Mouse (Mus musculus) heart, postnatal 4 days (tissue): Measurements from ENCODE around the gene Car5b. TPM values are rescaled to one million over a fixed set of nuclear protein-coding genes. Genes with fewer than 3 reads are reported as not detected.

Experiments used
- DNase-seq: peaks from one replicate; pipeline ENCODE4 v3.0.0; 2021
- total RNA-seq, 2 experiments: library from RNA; stranded (reverse); gene quantifications; 2 replicates each; pipeline ENCODE4 v1.2.3; 2021

Gene Car5b
- under 1 TPM; 0.41 to 0.60 TPM for total RNA-seq

DNA sequence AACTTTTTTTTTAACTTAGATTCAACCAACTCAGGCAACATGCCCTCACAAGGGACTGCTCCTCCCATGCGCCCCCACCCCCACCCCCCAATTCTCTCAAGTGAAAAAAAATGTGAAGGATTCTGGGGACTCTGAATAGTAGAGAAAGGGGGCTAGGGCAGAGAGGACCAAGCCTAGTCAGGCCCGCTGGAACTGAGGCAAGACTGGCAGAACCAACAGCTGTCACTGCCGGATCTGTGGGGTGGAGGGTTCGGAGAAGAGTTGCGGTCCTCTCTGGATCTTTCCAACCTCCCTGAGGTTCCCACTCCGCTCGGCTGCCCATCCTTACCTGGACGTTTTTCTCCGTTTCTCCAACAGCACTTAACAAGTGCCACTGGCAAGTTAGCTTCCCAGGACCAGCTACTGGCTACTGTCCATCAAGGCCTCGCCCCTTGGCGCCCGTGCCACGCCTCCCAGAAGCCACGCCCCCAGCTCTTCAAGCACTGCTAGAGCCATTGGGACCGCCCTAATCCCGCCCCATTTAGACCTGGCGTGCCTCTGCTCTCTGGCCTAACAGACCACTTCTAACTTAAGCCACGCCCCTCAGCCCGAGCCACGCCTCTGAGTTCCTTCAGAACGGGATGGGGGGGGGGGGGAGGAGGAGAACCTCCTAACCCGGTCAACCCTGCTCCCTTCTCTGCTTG lies at the start of gene Car5b:
TSS of gene Car5b (minus strand) at position 391 of the 683 bp plus-strand sequence.
- peak; percentile 88 for DNase-seq

DNA sequence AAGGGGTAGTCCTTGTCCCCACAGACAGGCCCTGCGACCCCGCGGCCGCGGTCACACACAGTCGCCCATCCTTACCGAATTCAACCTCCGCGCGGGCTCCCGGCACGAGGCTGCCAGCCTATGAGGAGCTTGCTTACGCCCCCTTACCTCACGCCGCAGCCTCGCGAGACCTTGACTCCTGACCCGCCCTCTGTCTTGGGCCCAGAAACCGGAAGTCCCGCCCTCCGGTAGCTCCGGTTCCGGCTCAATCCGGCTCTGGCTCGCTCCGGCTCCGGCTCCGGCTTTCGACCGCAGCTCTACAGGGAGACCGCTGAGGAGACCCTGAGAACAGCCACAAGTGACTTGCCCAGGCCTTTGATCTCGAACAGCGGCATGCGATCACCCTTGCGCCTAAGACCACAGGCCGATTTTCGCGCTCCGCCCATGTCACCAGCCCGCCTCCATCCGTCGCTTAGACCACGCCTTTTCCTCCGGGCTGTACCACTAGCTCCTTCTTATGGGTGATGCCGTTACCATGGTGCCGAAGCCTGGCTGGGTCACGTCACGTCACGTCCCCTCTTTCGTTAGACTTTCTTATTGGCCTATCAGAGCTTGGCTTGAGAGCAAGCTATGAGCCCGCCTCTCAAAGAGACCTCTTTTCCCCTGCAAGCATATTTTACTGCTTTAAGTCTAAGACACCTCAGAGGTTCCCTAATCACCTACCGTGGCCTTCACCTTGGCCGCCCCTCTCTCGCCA lies 48.4 kb upstream of the Car5b start, which contains the start of gene Siah1b:
TSS of gene Siah1b (minus strand) at position 454 of the 736 bp plus-strand sequence.
- peak; percentile 92 for DNase-seq

DNA sequence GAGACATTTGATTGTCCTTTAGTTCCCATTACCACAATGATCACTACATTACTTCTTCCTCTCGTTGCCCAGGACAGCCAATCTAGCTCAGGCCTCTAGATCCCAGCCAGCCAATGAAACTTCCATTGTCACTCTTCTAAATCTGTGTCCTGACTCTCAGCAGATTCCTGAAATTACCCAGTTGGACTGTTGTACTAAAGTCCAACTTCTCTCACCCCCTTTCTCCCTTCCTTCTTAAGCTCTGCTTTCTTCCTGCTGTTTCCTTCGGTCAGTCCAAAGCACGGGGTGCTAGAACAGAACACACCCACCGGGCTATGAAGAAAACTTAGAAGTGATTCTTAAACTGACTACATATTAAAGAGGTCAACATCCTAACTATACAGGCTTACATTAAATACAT lies 41.2 kb upstream of the Car5b start:
- no peak for DNase-seq

DNA sequence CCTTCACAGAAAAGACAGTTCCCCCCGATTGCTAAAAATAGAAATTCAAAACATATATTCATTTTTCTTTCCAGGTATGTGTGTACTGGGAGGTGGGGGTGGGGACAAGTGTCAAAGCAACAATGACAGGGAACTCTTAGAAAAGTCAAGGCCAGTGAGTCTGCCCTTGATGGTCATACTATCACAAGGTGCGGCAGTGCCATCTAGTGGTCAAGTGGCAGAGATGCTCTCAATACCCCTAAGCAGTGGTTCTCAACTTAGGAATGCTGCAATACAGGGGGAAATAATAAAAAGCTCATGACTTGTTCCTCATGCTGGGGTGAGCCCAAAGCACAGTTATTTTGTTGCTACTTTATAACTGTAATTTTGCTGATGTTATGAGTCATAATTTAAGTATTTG lies 38.4 kb upstream of the Car5b start:
- DNase-seq, result peak; percentile 78

DNA sequence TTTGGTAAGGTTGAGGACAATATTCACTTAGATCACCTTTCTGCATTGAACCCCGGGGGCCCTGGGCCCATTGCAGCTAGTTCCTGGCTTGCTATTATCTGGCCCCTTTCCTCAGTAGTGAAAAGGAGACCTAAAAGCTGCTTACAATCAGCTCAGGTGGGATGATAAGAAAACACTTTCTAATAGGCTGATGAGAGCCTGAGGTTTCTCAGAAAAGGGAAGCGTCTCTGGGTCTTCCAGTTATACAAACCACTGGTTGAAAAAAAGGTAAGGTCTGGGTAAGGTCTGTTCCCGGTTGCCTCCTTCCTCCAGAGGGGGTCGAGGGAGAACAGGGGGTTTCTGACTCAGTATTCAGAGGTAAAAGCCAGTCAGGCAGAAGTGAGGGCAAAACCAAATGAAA lies 31.3 kb upstream of the Car5b start:
- DNase-seq, result no peak

DNA sequence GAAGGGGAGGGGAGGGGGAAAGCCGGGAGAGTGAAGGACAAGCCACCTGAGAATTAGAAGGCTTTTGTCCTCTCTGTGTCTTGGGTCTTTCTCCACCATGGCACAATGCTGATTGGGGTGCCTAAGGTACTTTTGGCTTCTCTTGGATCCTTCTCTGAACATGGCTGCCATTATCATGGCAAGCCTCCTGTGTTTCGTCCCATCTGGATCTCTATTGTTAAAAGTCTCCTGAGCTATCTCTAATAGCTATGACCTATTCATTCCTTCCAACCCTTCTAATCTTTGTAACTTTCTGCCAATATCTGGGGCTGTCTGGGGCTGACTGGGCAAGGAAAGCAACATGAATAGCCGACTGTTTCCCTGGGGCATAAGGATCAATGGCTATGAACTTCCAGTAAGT lies 30.7 kb upstream of the Car5b start:
- no peak for DNase-seq

DNA sequence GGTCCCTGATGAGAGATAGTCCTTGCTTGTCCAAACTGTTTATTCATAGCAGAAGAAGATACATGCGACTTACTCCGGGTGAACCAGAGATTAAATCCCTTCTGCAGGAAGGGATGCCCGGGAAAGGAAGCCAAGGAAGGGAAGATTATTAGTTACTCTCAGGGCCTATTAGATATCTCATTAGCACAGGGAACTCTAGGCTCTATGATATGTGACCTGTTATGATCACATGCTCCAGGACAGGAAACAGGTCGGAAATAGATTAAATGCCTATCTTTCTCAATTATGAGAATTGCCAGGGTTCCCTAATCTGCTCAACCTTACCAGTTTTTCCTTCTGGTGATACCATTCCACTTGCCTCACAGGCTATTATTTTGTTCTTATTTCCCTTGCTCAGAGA lies 27.9 kb upstream of the Car5b start:
- DNase-seq, result no peak

DNA sequence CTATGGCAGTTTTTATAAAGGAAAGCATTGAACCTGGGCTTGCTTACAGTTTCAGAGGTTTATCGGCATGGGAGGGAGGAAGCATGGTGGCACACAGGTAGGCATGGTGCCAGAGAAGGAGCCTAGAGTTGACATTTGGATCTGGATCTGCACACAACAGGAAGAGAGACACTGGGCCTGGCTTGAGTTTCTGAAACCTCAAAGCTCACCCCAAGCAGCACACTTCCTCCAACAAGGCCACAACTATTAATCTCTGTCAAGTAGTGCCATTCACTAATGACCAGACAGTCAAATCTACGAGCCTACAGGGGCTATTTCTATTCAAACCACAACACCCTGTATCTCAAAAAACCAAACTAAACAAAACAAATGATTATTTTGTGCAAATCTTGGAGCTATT lies 18.9 kb upstream of the Car5b start:
- DNase-seq, result no peak

DNA sequence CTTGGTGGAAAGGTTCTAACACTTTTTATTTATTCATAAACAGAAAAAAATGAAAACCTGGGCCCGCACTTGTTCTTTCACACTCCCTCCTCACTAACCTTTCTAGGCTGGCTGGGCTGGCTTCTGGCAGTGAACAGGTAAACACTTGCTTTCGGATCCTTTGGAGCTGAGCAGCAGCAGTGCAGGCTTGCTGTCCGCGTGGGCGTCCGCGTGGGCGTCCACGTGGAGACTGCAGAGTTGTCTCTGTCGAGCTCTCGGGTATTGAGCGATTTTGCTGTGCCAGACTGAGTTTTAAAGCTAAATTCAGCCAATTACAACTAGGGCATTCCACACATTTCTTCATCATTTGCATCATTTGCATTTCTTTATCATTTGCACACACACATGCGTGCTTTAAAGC lies 14.3 kb upstream of the Car5b start:
- no peak for DNase-seq

DNA sequence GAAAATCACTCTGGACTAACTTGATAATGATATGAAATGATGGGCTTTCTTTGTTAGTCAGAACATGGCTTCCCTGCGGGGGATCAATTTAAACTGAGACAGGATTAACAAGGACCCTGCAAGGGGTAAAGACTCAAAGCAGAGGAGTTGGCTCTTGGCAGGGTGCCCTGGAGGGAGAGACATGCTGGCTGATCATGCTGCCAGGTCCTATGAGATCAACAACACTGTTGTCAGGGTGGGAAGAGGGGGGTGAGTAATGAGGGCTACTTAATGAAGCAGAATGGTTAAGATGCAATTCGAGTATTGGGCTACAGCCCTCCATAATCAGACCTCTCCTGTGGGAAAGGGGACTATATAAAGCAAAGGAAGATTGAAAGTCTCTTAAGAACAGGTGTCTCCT lies 11.1 kb upstream of the Car5b start:
- no peak for DNase-seq

DNA sequence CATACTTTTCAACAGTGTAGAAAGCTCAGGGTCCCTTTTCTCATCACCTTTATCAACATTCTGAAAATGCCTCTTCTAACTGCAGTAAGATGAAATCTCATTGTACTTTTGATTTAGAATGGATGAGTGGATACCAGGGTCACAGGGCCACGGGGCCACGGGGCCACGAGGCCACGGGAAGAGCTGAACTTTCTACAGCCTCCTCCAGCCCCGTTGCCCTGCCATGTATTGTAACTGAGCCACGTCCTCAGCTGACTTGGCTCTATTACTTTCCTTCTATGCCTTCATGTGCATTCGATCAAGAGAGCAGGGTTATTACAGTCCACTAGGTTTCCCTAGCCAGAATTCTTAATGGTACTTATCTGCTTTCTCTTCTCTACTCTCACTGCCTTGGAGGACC lies 8.1 kb upstream of the Car5b start:
- DNase-seq, result no peak

DNA sequence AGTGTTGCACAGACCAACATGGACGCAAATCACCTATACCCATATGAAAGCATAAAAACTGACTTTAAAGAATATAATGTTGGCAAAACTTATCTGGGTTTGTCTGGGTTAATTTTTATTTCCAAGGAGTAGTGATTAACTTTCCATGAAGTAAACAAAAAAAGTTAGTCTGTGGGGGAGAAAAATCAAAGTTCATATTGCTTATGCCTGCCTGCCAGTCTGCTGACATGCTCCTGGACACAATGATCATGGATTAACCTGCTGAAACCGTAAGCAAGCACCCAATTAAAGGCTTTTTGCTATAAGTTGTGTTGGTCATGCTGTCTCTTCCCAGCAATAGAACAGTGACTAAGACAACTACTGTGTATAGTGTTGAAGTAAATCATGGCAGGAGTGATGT lies 7.6 kb upstream of the Car5b start:
- DNase-seq, result no peak

DNA sequence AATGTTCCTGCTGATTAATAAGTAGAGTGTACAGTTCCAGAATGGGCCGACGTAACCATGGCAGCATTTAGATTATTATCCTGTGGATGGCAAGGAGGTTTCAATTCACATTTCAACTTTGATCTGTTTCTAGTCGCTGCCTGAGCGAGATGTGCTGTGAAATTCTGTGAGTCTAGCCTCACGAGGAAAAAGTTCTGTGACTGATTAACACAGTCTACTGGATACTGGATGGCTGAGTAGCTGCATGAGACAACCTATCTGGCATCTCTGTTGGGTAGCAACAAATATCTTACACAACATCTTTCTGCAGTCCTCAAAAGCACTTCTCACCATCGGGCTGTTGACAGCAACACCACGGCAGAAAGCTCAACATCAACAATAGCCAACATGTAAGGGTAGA lies 4.7 kb upstream of the Car5b start:
- no peak for DNase-seq

DNA sequence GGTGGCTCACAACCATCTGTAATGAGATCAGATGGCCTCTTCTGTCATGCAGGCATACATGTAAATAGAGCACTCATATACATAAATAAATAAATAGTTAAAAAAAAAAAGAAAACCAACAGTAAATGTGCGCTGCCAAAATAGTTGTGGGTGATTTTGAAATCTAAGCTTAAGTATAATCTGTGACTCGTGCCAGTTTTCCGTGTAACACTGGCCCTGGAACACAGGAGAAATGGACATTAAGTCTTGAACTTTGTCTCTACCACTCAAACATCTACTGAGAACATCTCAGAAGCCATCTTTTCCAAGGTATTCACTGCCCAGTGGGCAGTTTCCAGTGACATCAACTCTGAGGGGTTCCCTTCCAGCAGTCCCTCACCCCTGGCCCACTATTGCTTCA lies 12.2 kb downstream of the Car5b start:
- no peak for DNase-seq

DNA sequence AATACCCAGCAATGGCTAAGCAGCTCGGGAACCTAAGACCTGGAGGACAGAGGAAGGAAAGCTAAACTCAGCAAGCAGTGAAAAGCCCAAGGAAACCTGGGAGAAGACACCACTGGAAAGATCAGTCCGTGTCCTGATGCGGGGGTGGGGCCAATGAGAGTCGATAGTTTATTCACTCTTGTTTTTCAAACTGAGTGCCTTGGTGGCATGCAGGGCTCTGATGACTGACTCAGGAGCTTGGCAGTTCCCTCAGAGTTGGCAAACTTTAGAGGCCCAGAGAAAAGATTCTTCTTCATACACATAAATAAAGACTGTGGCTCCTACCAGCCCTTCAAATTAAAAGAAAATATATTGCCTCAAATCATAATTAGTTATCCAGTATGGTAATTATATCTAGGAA lies 12.8 kb downstream of the Car5b start:
- no peak for DNase-seq

DNA sequence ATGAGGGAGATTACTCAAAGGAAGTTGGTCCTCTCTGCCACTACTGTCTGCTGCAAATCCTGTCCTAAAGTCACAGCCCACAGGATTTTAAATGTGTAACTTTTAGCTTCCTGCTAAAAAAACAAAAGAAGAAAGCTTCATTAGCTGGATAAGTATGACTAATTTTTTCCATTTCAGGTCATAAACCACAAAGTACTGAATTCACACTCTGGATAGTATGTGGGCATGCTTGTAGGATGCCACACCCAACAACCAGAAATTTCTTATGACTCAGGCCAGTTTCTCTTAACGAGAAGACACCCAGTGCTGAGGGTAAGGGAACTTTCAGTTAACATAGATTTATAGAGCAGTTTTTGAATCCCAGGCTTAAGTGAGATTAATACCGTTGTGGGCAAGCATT lies 14.5 kb downstream of the Car5b start:
- DNase-seq, result no peak

DNA sequence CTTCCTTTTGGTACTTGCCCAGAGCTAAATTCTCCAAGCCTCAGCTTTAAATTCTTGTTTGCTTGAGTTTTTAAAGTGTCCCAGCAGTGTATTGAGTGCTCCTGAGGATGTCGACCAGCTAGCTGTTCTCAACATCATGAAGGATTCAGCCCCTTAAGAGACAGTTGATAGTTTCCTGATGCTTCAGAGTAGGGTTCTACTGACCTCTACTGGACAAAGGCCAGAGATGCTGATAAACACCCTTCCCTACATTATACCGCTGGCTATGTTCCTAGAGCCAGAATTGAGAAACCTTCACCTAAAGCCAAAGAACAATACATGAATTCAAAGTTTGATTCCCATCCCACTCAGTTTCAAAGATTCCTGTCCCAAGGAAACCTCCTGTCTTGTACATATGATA lies 23.0 kb downstream of the Car5b start:
- DNase-seq, result peak; percentile 7

DNA sequence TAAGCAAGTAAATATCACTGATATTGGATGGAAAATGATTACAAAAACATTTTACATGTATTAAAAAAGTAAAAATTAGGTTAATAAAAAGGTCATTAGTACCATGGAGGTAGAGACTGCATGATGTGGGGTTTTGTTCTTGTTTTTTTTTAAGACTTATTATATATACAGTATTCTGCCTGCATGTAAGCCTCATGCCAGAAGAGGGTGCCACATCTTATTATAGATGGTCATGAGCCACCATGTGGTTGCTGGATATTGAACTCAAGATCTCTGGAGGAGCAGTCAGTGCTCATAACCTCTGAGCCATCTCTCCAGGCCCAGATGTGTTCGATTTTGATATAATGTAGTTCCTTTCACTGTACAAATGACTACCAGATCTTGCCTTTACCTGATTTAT lies 27.9 kb downstream of the Car5b start:
- no peak for DNase-seq

DNA sequence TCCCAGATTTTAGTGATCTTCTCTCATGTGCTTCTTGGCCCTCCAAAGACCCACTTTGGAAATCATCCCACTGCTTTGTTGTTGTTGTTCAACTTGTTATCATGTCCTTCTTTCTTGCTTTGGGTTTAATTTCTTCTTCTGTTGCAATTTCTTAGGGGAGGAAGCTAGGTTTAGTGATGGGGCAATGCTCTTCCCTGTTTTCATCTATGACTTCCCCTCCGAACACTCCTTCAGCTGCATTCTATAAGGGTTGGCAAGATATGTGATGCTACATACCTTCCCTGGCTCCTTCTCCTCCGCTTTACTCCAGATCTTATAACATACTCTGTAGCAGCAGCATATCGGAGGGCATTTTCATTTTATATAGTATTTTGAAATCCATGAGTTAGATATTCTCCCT lies 31.0 kb downstream of the Car5b start:
- DNase-seq, result no peak

DNA sequence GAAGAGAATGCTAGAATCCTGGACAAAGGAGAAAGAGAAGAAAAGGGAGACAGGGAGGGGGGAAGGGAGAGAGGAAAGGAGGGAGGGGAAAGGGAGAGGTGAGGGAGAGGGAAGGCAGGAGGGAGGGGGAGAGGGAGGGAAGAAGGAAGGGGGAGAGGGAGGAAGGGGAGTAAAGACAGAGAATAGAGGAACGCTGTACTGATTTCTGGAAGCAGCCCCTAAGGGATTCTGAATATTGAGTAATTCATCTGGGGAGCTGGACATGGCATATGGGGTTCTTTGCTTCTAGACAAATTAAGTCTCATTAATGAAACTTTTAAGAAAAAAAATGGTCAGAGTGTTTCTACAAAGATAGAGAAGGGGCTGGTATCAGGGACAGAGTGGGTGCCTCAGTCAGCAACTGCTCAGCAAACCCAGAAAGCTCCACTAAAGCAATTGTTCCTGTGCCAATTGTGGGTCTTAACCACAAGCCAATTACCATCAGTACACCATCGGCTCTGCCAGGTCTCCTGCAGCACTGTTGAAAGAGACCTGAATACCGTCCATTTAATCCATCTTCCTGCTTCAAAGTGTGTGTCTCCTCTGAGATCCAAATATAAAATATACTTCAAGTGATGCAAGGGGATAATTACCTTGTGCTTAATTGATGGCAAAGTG lies 40.0 kb downstream of the Car5b start:
- no peak for DNase-seq

DNA sequence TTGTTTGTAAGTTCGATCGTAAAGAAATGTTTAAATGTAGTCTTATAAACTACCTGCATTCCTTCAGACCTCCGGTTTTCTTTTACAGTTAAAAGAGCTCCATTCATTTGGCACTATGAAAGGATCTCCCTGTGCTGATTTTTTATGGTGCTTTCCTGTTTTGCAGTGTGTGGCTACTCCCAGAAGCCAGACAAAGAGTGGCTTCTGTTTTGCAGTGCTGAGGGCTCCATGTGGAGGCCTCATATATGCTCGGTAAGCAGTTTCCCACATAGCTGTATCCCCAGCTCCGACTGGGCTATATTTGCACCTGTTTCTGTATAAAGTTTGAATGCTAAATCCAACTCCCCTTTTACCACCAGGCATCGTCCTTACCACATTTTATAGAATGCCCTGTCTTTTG lies 45.7 kb downstream of the Car5b start:
- DNase-seq, result no peak

DNA sequence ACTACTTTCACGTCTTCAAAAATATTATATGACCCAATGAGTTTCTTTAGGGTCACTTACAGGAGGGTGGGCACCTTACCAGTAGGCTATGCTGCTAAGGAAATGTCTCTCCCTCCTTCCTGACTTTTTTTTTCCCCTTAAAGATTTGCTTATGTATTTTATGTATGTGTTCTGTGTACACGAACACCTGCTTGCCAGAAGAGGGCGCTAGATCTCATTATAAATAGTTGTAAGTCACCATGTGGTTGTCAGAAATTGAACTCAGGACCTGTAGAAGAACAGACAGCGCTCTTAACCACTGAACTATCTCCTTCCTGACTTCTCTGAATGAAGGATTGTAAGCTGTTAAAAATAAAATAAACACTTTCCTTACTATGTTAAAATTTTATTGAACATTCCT lies 46.3 kb downstream of the Car5b start:
- DNase-seq, result no peak

DNA sequence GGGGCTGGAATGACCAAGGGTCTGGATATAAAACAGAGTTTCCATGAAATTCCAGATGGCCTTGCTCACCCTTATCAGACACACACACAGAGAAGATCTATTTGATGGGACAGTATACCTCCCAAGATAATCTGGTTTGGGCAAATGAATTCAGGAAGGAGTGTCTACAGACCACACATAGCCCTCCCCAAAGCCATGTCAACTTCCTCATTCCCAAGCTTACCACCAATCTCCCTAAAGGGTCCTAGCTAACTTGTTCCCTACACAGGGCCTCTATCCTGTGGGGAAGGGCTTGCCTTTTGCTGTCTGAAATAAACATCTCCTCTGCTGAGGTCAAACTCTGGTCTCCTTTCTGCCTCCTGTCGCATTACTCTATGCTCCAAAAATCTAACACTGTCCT lies 46.7 kb downstream of the Car5b start:
- DNase-seq, result no peak

DNA sequence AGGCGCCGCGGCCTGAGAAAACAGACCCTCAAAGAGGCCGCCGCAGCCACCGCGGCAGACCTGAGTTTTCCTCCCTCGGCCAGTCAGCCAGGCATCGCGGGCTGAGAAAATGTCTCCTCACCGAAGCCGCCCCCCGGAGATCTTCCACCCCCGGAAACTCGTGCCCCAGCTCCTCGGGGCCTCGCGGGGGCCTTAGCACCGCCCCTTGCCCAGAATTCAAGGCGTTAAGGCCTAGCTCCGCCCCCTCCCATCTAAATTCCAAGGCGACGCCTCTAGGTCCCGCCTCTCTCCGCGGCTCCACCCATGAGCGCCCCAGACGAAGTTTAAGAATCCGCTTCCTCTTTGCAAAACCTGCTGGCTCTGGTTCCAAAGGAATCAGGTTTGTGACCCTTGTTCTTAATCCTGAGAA lies 69.3 kb downstream of the Car5b start, which contains the start of gene Zrsr2:
TSS of gene Zrsr2 (minus strand) at position 195 of the 409 bp plus-strand sequence.
- peak; percentile 82 for DNase-seq
